Mouse (Mus musculus) ovary, postnatal 14 days (tissue): ENCODE results near the gene Opalin.

Source experiments
- DNase-seq: peaks from one replicate; pipeline ENCODE4 v3.0.0; 2022; ENCODE audit warnings: low spot score

The Opalin gene

GRCm38 (mm10) chr19:41076906-41077305, at the start of gene Opalin:
Gene Opalin (minus strand): TSS chr19:41077113.
- no peak for DNase-seq

DNA sequence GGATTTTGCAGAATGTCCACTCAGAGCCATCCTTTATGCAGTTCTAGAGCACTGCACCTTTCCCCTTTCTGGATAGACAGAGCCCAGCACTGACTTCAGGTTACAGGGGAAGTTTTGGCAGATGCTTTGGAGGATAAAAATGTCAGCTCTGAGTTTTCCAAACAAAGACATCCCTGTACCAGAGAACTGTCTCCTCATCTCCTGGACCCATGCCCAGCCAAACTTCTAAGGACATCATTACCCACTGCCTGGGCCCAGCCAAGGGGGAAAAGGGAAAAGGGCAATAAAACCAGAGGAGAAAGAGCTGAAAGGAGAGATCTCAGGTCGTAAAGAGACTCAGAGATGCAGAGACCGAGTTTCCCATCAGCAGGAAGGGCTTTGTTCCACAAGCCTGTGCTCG, 46.1 kb upstream of the Opalin start:
- DNase-seq = no peak

DNA sequence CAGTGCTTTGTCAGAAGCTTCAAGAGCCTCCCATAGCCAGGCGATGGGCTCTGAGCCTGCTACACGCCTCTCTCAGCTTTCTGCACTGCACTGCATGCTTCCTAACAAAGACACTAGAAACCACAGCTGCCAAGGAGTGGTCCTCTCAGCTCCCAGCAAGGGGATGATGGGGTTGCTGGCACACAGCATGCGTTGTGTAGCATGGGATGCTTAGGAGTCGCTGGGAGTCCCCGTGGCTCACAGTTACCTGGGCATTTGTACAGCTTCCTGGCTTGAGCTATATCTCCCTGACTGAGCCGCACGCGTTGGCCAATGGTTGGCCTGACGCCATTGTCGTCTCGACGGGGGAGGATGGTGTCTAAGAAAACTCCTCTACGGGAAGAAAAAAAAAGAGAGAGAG, 43.0 kb upstream of the Opalin start:
- no peak for DNase-seq

DNA sequence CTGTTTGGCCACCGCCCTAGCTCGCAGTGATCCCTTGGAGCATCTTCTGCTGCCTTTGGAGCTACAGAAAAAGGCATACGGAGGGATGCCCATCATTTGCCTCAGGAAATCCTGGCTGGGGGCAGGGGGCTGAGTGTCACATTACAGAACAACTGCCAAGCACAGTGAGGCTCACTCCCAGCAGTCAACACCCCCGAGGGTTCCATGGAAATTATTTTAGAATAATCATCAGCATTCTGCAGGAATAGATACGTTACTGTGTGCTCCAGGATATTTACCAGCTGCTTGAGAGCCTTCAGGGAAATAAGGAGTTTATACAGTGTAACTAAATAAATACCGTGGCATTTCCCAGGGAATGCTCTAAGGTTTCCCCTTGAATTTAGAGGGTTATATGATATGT, 41.4 kb upstream of the Opalin start:
- DNase-seq = no peak

- DNase-seq = no peak
Observed at GRCm38 (mm10) chr19:41117334-41117733, 40.4 kb upstream of the Opalin start.

- DNase-seq = no peak
Observed at GRCm38 (mm10) chr19:41114611-41115010, 37.7 kb upstream of the Opalin start.

DNA sequence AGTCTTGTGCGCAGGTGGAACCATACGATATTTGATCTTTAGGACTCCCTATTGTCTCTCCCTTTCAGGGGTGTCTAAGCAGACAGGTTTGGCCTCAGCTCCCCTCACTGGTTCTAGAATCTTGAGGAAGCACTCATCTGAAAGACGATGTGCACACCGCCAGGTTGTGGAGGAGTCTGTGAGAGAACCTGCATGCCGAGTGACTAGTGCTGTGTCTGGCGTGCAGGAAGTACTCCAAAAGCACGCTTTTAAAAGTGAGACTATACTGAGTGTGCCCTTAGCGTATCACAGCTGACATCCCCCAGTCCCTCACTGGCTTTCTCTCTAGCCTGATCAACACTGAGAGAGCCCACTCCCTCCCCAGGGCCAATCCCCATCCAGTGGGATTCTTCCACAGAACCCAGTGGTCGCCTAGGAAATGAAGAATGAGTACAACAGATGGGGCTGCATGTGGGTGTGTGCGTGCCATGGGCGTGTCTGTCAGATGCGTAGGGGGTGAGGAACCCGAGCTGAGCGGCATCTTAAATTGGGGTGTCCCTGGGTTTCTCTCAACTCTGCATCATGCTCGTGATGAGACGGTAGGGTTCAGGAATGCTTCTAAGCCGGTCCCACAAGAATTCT, 37.1 kb upstream of the Opalin start:
- no peak for DNase-seq

- DNase-seq = no peak
Observed at GRCm38 (mm10) chr19:41112609-41113008, 35.7 kb upstream of the Opalin start.

DNA sequence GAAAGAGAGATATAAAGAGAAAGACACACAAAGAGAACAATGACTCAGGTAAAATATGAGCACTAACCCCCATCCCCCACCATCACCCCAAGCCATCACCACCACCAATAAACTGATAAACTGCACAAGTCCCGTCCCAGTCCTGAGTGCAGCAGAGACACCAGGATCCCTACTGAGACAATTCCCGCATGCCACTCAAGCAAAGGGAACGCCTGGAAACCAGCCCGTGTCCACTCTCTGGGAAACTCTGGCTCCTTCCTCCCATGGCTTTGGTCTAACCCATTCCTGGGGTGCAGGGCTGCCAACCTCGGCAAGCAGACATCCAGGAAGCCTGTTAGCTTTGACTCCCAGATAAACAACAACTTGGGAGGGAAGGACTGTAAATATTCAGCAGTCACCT, 33.1 kb upstream of the Opalin start:
- DNase-seq = no peak

- DNase-seq = peak; percentile 49
Observed at GRCm38 (mm10) chr19:41109496-41109895, 32.6 kb upstream of the Opalin start.

DNA sequence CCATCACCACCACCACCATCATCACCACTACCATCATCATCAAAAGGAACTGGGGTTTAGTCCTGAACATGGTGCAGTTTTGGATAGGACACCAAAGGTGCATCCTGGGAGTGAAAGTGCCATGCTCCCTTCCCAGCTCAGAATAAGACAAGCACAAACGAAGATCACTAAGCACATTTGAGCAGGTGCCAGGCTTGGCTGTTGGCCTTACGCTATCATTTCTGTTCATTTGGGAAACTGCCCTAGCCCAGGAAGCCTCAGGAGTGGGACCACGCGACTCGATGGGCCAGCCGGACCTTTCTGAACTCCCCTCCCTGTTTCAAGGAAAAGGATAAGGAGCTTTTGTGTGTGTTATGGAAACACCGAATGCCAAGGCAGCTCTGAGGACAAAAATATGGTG, 31.8 kb upstream of the Opalin start:
- DNase-seq = no peak

- DNase-seq = no peak
Observed at GRCm38 (mm10) chr19:41107530-41107929, 30.6 kb upstream of the Opalin start.

DNA sequence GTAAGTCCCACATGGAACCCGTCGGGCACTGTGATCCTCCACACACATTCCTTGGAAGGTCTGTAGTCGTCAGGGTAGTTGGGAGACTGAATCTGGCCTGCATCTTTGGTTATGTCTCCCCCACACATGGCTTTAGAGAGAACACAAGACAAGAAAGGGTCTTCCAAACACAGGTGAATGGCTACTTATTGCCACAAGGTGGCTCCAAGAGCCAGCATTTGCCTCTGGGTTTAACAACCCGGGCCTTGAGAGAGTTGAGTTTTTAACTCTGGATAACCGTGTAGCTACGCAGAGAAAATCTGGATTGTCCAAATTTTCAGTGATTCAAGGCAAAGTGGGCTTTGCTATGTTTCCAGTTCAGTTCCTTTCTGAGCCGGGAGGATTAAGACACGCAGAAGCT, 28.0 kb upstream of the Opalin start:
- DNase-seq = peak; percentile 21

DNA sequence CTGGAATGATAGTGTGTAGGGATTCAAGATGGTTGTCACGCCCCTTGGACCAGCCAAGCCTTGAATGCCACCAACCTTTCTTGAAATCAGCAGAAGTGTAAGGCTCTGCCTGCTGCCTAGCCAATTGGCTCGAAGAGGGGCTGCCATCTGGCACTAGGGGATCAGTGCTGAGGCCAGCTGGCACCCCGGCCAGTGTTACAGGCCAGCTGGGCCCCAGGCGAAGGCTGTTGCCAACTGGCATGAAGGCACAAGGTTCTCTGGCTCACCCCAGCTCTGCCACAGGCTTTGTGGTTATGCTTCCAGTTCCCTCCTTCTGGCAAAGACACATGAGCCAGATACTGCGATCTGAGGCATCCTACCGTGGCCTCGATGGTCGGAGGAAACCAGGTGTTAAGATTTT, 24.5 kb upstream of the Opalin start:
- peak; percentile 33 for DNase-seq

- DNase-seq = no peak
Observed at GRCm38 (mm10) chr19:41100863-41101262, 23.9 kb upstream of the Opalin start.

DNA sequence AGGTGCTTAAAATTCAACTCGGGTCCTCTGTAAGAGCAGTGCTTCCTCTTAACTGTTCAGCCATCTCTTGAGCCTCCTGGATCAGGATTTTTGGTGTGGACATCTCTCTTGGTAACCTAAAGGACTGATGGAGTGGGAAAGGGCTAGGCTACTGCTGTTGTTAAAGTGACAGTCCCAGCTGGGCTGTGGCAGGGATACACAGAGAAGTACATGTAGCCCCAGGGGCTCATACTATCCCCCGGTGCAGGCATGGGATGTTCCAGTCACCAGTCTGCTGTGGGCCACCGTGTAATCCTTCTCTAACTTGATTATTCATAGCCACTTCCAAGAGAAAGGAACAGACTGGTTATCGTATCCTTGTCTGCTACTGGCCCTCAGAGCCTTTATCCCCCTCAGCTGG, 20.1 kb upstream of the Opalin start:
- no peak for DNase-seq

DNA sequence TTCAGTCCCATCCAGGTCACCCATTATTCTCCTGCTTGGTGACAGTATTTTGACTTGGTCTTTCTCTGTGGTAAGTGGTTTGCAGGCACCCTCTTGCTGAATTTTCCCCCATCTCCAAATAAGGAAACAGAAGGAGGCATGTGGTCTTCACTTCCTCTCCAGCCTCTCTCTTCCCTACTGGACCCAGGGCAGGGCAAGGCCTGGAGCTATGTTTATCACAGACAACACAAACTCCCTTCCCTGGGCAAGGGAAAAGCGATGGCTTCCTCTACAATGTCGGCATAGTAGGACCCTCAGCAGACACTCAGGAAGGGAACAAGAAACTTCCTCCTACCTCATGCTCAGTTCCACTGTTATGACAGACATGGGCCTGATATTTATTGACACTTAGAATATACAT, 15.0 kb upstream of the Opalin start:
- no peak for DNase-seq

DNA sequence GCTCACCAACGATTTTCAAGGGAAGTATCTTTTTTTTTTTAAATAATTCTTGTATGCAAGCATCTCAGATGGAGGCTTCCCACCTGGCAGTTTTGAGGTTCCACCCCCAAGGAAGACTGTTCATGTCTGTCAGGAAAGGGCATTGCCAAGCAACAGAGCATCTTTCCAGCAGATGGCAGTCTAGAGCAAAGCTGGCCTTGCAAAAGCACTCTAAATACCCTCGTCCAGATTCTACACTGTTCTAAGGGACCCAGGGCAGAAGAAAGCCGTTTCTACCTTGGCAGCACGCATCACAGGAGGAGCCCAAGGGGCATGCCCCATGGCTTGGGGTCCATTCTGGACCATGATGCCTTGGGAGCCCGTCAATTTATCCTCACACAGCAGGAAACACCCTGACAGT, 12.9 kb upstream of the Opalin start:
- DNase-seq = peak; percentile 31

GRCm38 (mm10) chr19:41088491-41088890, 11.6 kb upstream of the Opalin start:
- DNase-seq = no peak

DNA sequence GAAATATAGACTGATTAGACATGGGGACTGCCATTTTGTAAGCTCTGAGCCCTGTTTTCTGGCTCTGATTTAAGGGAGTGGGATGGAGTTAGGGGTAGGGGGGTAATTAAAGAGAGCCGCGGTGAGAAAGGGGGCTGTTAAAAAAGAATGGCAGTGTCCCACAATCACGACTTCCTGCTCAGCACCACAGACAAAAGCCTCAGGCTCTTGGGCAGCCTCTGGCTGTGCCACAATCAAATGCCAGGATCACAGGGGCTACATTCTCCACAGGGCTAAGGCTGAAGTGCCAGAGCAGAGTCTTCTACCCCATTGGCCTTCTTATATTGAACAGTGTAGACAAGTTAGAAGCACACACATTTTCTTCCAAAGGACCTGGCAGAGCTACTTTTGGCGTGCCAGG, 11.0 kb upstream of the Opalin start:
- DNase-seq = no peak

- peak; percentile 66 for DNase-seq
Observed at GRCm38 (mm10) chr19:41086700-41087099, 9.8 kb upstream of the Opalin start.

GRCm38 (mm10) chr19:41086289-41086688, 9.4 kb upstream of the Opalin start:
- no peak for DNase-seq

DNA sequence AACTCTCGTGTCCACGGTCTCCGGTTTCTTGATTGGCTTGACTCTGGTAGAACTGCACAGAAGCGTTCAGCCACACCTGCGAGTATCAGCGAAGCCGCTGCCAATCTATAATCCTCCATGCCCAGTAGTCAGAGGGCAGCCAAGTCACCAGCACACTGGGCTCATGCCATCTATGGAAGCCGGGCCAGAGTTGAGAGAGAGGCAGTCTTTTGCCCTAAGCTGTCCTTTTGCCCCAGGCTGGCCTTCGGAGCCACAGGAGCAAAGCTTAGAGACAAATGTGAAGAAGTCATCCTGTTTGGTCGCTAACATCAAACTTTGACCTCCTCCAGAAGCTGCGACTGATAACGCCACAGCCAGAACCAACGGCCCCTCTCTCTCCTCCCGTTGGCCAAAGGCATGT, 6.7 kb upstream of the Opalin start:
- DNase-seq = no peak

DNA sequence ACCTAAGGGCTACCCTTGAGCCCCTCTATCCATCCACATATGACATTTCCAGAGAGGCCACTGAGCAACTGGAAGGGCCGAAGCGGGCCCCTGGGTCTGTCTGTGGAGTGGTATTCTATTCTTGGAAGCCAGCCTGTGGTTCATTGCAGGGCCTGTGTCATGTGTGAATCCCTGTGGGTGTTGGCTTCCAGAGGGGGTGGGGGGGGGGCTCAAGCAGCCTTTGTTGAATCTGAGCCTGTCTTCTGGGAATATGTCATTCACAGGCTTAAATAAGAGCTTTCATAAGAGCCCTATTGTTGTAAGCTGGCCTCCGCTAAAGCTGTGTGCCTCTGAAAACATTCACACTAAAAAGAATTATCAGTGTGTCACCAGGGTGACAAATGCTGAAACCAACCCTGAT, 4.7 kb upstream of the Opalin start:
- DNase-seq = no peak
